Mouse (Mus musculus) liver, embryonic 15.5 days (tissue): ENCODE measurements at regions not wholly inside any gene's neighbourhood (a gene's known extent, or its start where the extent isn't known, plus 50 kb on each side); places are given as distances from the start of the nearest gene placed in this dataset.
"Not testable (repeated sequence)": the region's sequence is repeated elsewhere in the genome, so short reads cannot be mapped to it uniquely, and the experiment has no call there.

Experiments used
- ATAC-seq: fragments of 200-750 bp; cut with Nextera tagmentation; 2 replicates; pipeline ENCODE4 v1.8.0; 2017; ENCODE audit warnings: moderate number of reproducible peaks, mild to moderate bottlenecking, moderate library complexity; ENCODE audit not compliant: insufficient read depth
- H3K27ac ChIP-seq: fragments of 300-500 bp; sonication (generic); replicated peaks from 2 replicates; pipeline ENCODE4 v1.5.1; 2015; ENCODE audit warnings: mild to moderate bottlenecking, inconsistent platforms
- H3K27me3 ChIP-seq: fragments of 300-500 bp; sonication (generic); 2 replicates; pipeline ENCODE4 v1.6.1; 2015; ENCODE audit warnings: mild to moderate bottlenecking, inconsistent platforms
- H3K36me3 ChIP-seq: fragments of 300-500 bp; sonication (generic); replicated peaks from 2 replicates; pipeline ENCODE4 v1.6.1; 2015; ENCODE audit warnings: moderate library complexity, mild to moderate bottlenecking, inconsistent platforms
- H3K4me1 ChIP-seq: fragments of 300-500 bp; sonication (generic); replicated peaks from 2 replicates; pipeline ENCODE4 v1.6.1; 2015; ENCODE audit warnings: inconsistent platforms
- H3K4me2 ChIP-seq: fragments of 300-500 bp; sonication (generic); 2 replicates; pipeline ENCODE4 v1.6.1; 2015; ENCODE audit warnings: moderate library complexity, mild to moderate bottlenecking, inconsistent platforms
- H3K4me3 ChIP-seq: fragments of 300-500 bp; sonication (generic); replicated peaks from 2 replicates; pipeline ENCODE4 v1.5.1; 2015; ENCODE audit warnings: mild to moderate bottlenecking, inconsistent platforms
- H3K9ac ChIP-seq: fragments of 300-500 bp; sonication (generic); 2 replicates; pipeline ENCODE4 v1.6.1; 2015; ENCODE audit warnings: moderate library complexity, mild to moderate bottlenecking, inconsistent platforms
- H3K9me3 ChIP-seq: fragments of 300-500 bp; sonication (generic); replicated peaks from 2 replicates; pipeline ENCODE4 v1.6.1; 2016; ENCODE audit warnings: inconsistent platforms
- WGBS: fragments of 180-500 bp; shearing (Covaris S2); methylation state at CpG from one replicate; pipeline ENCODE4 v1.1.7; 2015; ENCODE audit warnings: mixed read lengths; ENCODE audit not compliant: insufficient replicate concordance; 5-methylcytosine and 5-hydroxymethylcytosine counted together

- not testable (repeated sequence) for H3K9me3 ChIP-seq, H3K4me1 ChIP-seq, H3K27me3 ChIP-seq, H3K27ac ChIP-seq, H3K36me3 ChIP-seq, H3K4me3 ChIP-seq, ATAC-seq, H3K4me2 ChIP-seq, H3K9ac ChIP-seq
- WGBS, result 79% methylated on average over 11 of the region's 11 CpGs
Measured at GRCm38 (mm10) chr5:3141841-3142240, 199.4 kb upstream of the Cdk6 start.

GRCm38 (mm10) chr5:3146544-3147295 lies 194.6 kb upstream of the Cdk6 start:
- not testable (repeated sequence) for H3K27ac ChIP-seq, H3K27me3 ChIP-seq, H3K4me2 ChIP-seq, H3K36me3 ChIP-seq, H3K9me3 ChIP-seq, H3K4me1 ChIP-seq, H3K4me3 ChIP-seq, ATAC-seq, H3K9ac ChIP-seq
- 33% methylated on average over 8 of the region's 11 CpGs for WGBS

- 41% methylated on average over 5 of the region's 5 CpGs for WGBS
- H3K4me1 ChIP-seq, H3K27ac ChIP-seq, H3K27me3 ChIP-seq, H3K9ac ChIP-seq, ATAC-seq, H3K4me2 ChIP-seq, H3K9me3 ChIP-seq, H3K4me3 ChIP-seq, H3K36me3 ChIP-seq: not testable (repeated sequence)
Measured at GRCm38 (mm10) chr5:3149886-3150285, 191.4 kb upstream of the Cdk6 start.

GRCm38 (mm10) chr5:3150766-3151165 lies 190.5 kb upstream of the Cdk6 start:
- not testable (repeated sequence) for H3K36me3 ChIP-seq, H3K9me3 ChIP-seq, H3K4me3 ChIP-seq, H3K27ac ChIP-seq, ATAC-seq, H3K9ac ChIP-seq, H3K27me3 ChIP-seq, H3K4me1 ChIP-seq, H3K4me2 ChIP-seq
- WGBS, result 59% methylated on average over 4 of the region's 4 CpGs

GRCm38 (mm10) chr5:3151534-3152148 lies 189.6 kb upstream of the Cdk6 start:
- H3K9me3 ChIP-seq, H3K27ac ChIP-seq, H3K36me3 ChIP-seq, H3K4me1 ChIP-seq, ATAC-seq, H3K9ac ChIP-seq, H3K27me3 ChIP-seq, H3K4me3 ChIP-seq: not testable (repeated sequence)
- H3K4me2 ChIP-seq, result peak overlapping the region; percentile 52; the same call in 1 of the 2 replicates
- 18% methylated on average over 12 of the region's 12 CpGs for WGBS

GRCm38 (mm10) chr5:3152149-3152865 lies 189.0 kb upstream of the Cdk6 start:
- ATAC-seq, result not testable (repeated sequence)

GRCm38 (mm10) chr5:3165511-3165910 lies 175.8 kb upstream of the Cdk6 start:
- not testable (repeated sequence) for H3K36me3 ChIP-seq, H3K9me3 ChIP-seq, ATAC-seq, H3K27ac ChIP-seq, H3K4me2 ChIP-seq, H3K4me1 ChIP-seq, H3K9ac ChIP-seq, H3K27me3 ChIP-seq, H3K4me3 ChIP-seq
- WGBS, result 68% methylated on average over 2 of the region's 2 CpGs

More at GRCm38 (mm10) chr5:3152149-3152865, 189.0 kb upstream of the Cdk6 start:
- not testable (repeated sequence) for H3K36me3 ChIP-seq, H3K27ac ChIP-seq, H3K9me3 ChIP-seq, H3K9ac ChIP-seq, H3K4me3 ChIP-seq, H3K27me3 ChIP-seq, H3K4me1 ChIP-seq
- WGBS, result 23% methylated on average over 26 of the region's 26 CpGs
- peak overlapping the region; percentile 52 for H3K4me2 ChIP-seq

- 48% methylated on average over 2 of the region's 2 CpGs for WGBS
- not testable (repeated sequence) for H3K27ac ChIP-seq, H3K36me3 ChIP-seq
Measured at GRCm38 (mm10) chr5:3166496-3166895, 174.8 kb upstream of the Cdk6 start.

GRCm38 (mm10) chr5:3193592-3193991 lies 147.7 kb upstream of the Cdk6 start:
- H3K4me1 ChIP-seq, H3K4me2 ChIP-seq, H3K27me3 ChIP-seq, ATAC-seq, H3K9ac ChIP-seq, H3K36me3 ChIP-seq, H3K9me3 ChIP-seq, H3K27ac ChIP-seq, H3K4me3 ChIP-seq: not testable (repeated sequence)
- WGBS, result 72% methylated on average over 13 of the region's 13 CpGs

More at GRCm38 (mm10) chr5:3166496-3166895, 174.8 kb upstream of the Cdk6 start:
- not testable (repeated sequence) for ATAC-seq, H3K27me3 ChIP-seq, H3K4me1 ChIP-seq, H3K9me3 ChIP-seq, H3K9ac ChIP-seq, H3K4me2 ChIP-seq, H3K4me3 ChIP-seq

- H3K27ac ChIP-seq, result no peak overlapping the region
- H3K36me3 ChIP-seq, result no peaks in the 10 kb centered on the region
- 18% methylated on average over 16 of the region's 16 CpGs for WGBS
- H3K4me3 ChIP-seq, result no peak overlapping the region
- ATAC-seq, result peak; percentile 57
- H3K4me2 ChIP-seq, result peak overlapping the region; percentile 15; the same call in 1 of the 2 replicates
- no peak overlapping the region for H3K9ac ChIP-seq
- no peaks in the 10 kb centered on the region for H3K27me3 ChIP-seq
- peaks cover 7% of the 10 kb centered on the region for H3K4me1 ChIP-seq
- no peaks in the 10 kb centered on the region for H3K9me3 ChIP-seq
Measured at GRCm38 (mm10) chr5:3197952-3198841, 143.1 kb upstream of the Cdk6 start.
